In the genomic region with DNA sequence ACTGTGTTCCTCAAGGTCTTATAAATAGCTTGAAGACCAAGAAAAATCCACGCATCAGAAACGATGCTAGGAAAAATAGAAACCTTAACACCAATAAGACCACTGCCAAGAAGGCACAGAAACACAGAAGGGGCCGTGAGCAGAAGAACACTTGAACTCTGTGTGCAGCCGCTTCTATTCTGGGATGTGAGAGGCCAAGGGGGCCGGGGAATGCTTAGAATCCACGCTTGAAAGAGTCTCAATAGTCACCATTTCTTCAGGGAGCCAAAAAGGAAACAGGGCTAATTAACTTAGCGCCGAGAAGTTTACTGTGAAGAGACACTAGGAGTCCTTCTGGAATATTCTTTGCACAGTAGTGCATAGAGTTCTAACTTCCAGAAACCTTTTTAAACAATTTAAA, we compare ENCODE assay signal across 10 mouse cellular contexts.
DNase-seq lines count a peak whose midpoint lies in the region; ATAC-seq lines count a peak whose summit lies in the region.
"Had no signal": no experiment of that assay in that cellular context is flagged by ENCODE, and none has a peak within 500 bp of the region (broad histone marks: within the 10 kb centered on the region; RNA-seq: fewer than 3 reads in every experiment).

No protein-coding gene starts in this region.

- WGBS in forebrain, embryonic 14.5 days: 1% methylated on average over 8 of the region's 8 CpGs
- 5% methylated on average over 8 of the region's 8 CpGs for WGBS in forebrain, embryonic 15.5 days
- 12% methylated on average over 8 of the region's 8 CpGs for WGBS in hindbrain, embryonic 16.5 days
- WGBS in hindbrain, embryonic 12.5 days: 19% methylated on average over 8 of the region's 8 CpGs

- peak; percentile 69 for DNase-seq in forebrain, embryonic 14.5 days (ENCODE audit: low spot score)
- peak; percentile 24 for DNase-seq in right cerebral cortex, adult 18-20 months
- DNase-seq in right cerebral cortex, postnatal 25 days: no peak
- DNase-seq in adrenal gland, postnatal 25 days: no peak
- no peak for DNase-seq in gastrocnemius, postnatal 10 days
- DNase-seq: lung, adult 2 months had no signal

- no peaks in the 10 kb centered on the region for H3K9me3 ChIP-seq in forebrain, embryonic 14.5 days (replicated peaks; ENCODE audit: control insufficient read depth, low read length)
- no peaks in the 10 kb centered on the region for H3K9me3 ChIP-seq in forebrain, embryonic 15.5 days
- no peaks in the 10 kb centered on the region for H3K9me3 ChIP-seq in hindbrain, embryonic 16.5 days (ENCODE audit: control insufficient read depth, low read length)
- H3K9me3 ChIP-seq in hindbrain, embryonic 12.5 days (replicated peaks): no peaks in the 10 kb centered on the region
- H3K9me3 ChIP-seq: midbrain, embryonic 12.5 days had no signal

- no peak overlapping the region for H3K4me3 ChIP-seq in forebrain, embryonic 14.5 days (ENCODE audit: low read depth, low read length)
- H3K4me3 ChIP-seq in forebrain, embryonic 15.5 days: no peak overlapping the region
- no peak overlapping the region for H3K4me3 ChIP-seq in hindbrain, embryonic 16.5 days (ENCODE audit: low read length)
- H3K4me3 ChIP-seq in hindbrain, embryonic 12.5 days: no peak overlapping the region
- H3K4me3 ChIP-seq: midbrain, embryonic 12.5 days had no signal

- no peak overlapping the region for H3K9ac ChIP-seq in forebrain, embryonic 14.5 days (ENCODE audit: low read length)
- no peak overlapping the region for H3K9ac ChIP-seq in forebrain, embryonic 15.5 days (replicated peaks)
- no peak overlapping the region for H3K9ac ChIP-seq in hindbrain, embryonic 16.5 days (ENCODE audit: low read depth, low read length)
- H3K9ac ChIP-seq in hindbrain, embryonic 12.5 days: no peak overlapping the region
- H3K9ac ChIP-seq: midbrain, embryonic 12.5 days had no signal

- H3K36me3 ChIP-seq in forebrain, embryonic 14.5 days (ENCODE audit: control insufficient read depth, insufficient read depth, low read length): no peaks in the 10 kb centered on the region
- no peaks in the 10 kb centered on the region for H3K36me3 ChIP-seq in forebrain, embryonic 15.5 days
- no peaks in the 10 kb centered on the region for H3K36me3 ChIP-seq in hindbrain, embryonic 16.5 days (ENCODE audit: control insufficient read depth, insufficient read depth, low read length)
- H3K36me3 ChIP-seq in hindbrain, embryonic 12.5 days: no peaks in the 10 kb centered on the region
- H3K36me3 ChIP-seq: midbrain, embryonic 12.5 days had no signal

- H3K27ac ChIP-seq in forebrain, embryonic 14.5 days (ENCODE audit: low read depth, low read length): no peak overlapping the region
- no peak overlapping the region for H3K27ac ChIP-seq in forebrain, embryonic 15.5 days (replicated peaks)
- no peak overlapping the region for H3K27ac ChIP-seq in hindbrain, embryonic 16.5 days (ENCODE audit: low read depth, low read length)
- H3K27ac ChIP-seq in hindbrain, embryonic 12.5 days: no peak overlapping the region
- H3K27ac ChIP-seq: midbrain, embryonic 12.5 days had no signal

- peaks cover 6% of the 10 kb centered on the region; the same call in 1 of the 2 replicates for H3K4me1 ChIP-seq in forebrain, embryonic 14.5 days (ENCODE audit: control insufficient read depth, insufficient read depth, low read length)
- peaks cover 6% of the 10 kb centered on the region for H3K4me1 ChIP-seq in forebrain, embryonic 15.5 days
- H3K4me1 ChIP-seq in hindbrain, embryonic 16.5 days (ENCODE audit: control insufficient read depth, insufficient read depth, low read depth, low read length): no peaks in the 10 kb centered on the region; the same call in none of the 2 replicates
- H3K4me1 ChIP-seq in hindbrain, embryonic 12.5 days: peaks cover 6% of the 10 kb centered on the region; the same call in 1 of the 2 replicates

- no peak overlapping the region for H3K4me2 ChIP-seq in forebrain, embryonic 14.5 days (ENCODE audit: low read length)
- no peak overlapping the region for H3K4me2 ChIP-seq in forebrain, embryonic 15.5 days (replicated peaks)
- H3K4me2 ChIP-seq in hindbrain, embryonic 16.5 days (ENCODE audit: low read length): no peak overlapping the region
- H3K4me2 ChIP-seq in hindbrain, embryonic 12.5 days (replicated peaks): no peak overlapping the region
- H3K4me2 ChIP-seq: midbrain, embryonic 12.5 days had no signal

- ATAC-seq in forebrain, embryonic 14.5 days: no peak
- ATAC-seq in forebrain, embryonic 15.5 days (replicated peaks): no peak
- 0 out of 2 replicates have a peak, but pooled peaks have one; percentile 27 for ATAC-seq in hindbrain, embryonic 16.5 days
- no peak for ATAC-seq in hindbrain, embryonic 12.5 days (ENCODE audit: low FRiP score)

- no peaks in the 10 kb centered on the region for H3K27me3 ChIP-seq in forebrain, embryonic 14.5 days (replicated peaks; ENCODE audit: control insufficient read depth, insufficient read depth, low read length)
- H3K27me3 ChIP-seq in forebrain, embryonic 15.5 days: no peaks in the 10 kb centered on the region
- H3K27me3 ChIP-seq in hindbrain, embryonic 16.5 days (replicated peaks; ENCODE audit: control insufficient read depth, insufficient read depth, low read length): no peaks in the 10 kb centered on the region
- 0 out of 2 replicates have a peak, but pooled peaks cover 2% of the 10 kb centered on the region for H3K27me3 ChIP-seq in hindbrain, embryonic 12.5 days

Comparison
In these comparisons a context has a peak if more than half of its experiments do, and no peak if none do; other contexts are left out.
1. DNase-seq: peak in forebrain, embryonic 14.5 days (single experiment) and right cerebral cortex, adult 18-20 months (single experiment); none in right cerebral cortex, postnatal 25 days (single experiment), adrenal gland, postnatal 25 days (single experiment) and gastrocnemius, postnatal 10 days (single experiment).